Mouse (Mus musculus): ENCODE results near the gene Cd6. TPM values are rescaled to one million over a fixed set of nuclear protein-coding genes. Genes with fewer than 3 reads are reported as not detected.

Cd6 gene
- polyA plus RNA-seq, 1 experiment: 3.5 TPM

- no peak for DNase-seq
- peaks cover 5% of the 10 kb centered on the region; the same call in 1 of the 2 replicates for H3K4me1 ChIP-seq (ENCODE audit: control insufficient read depth, insufficient read depth, low read length)
- H3K4me3 ChIP-seq (replicated peaks; ENCODE audit: extremely low read depth, low read depth, low read length): no peak overlapping the region
- no peak for TF ChIP-seq POLR2A (IDR thresholded peaks at IDR 0.05; ENCODE audit: borderline replicate concordance, extremely low read depth, low read depth, low read length)
- TF ChIP-seq CTCF (IDR thresholded peaks at IDR 0.05; ENCODE audit: insufficient read depth, low read length): no peak
- 91% methylated on average over 13 of the region's 13 CpGs for WGBS
Observed at GRCm38 (mm10) chr19:10866351-10866750, 36.5 kb upstream of the Cd6 start.

DNA sequence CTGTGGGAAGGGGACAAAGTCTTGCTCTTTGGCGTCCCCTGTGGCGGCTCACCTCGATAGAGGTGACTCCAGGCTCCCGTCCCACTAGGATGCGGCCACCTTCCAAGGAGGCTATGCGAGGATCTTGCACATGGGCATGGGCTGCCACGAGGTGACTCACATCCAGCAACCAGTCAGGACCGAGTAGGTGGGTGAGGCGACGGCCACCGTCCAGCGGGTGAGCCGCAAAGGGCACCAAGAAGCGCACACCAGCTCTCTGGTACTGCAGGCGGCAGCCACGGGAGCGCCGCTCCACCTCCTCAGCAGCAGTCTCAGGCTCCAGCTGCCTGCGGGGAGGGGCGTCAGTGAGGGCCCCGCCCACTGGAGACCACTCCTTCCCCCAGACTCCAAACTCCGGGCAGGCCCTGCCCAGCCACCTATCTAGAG, 30.2 kb upstream of the Cd6 start:
- Histone ChIP-seq H3K4me3 (replicated peaks; ENCODE audit: extremely low read depth, low read depth, low read length) (no peak overlapping the region), H3K4me1 (ENCODE audit: control insufficient read depth, insufficient read depth, low read length) (no peaks in the 10 kb centered on the region)
- no peak for DNase-seq
- no peak for TF ChIP-seq CTCF (IDR thresholded peaks at IDR 0.05; ENCODE audit: insufficient read depth, low read length)
- WGBS: 63% methylated on average over 22 of the region's 22 CpGs

GRCm38 (mm10) chr19:10856520-10856919, 26.7 kb upstream of the Cd6 start:
- H3K4me1 ChIP-seq (ENCODE audit: control insufficient read depth, insufficient read depth, low read length): no peaks in the 10 kb centered on the region
- TF ChIP-seq CTCF (IDR thresholded peaks at IDR 0.05; ENCODE audit: insufficient read depth, low read length) (no peak), POLR2A (IDR thresholded peaks at IDR 0.05; ENCODE audit: borderline replicate concordance, extremely low read depth, low read depth, low read length) (no peak)
- no peak overlapping the region for H3K4me3 ChIP-seq (replicated peaks; ENCODE audit: extremely low read depth, low read depth, low read length)
- 39% methylated on average over 2 of the region's 2 CpGs for WGBS
- no peak for DNase-seq

GRCm38 (mm10) chr19:10855422-10855821, 25.6 kb upstream of the Cd6 start:
- no peaks in the 10 kb centered on the region for H3K4me1 ChIP-seq (ENCODE audit: control insufficient read depth, insufficient read depth, low read length)
- no peak for TF ChIP-seq POLR2A (IDR thresholded peaks at IDR 0.05; ENCODE audit: borderline replicate concordance, extremely low read depth, low read depth, low read length)
- no peak for TF ChIP-seq CTCF (IDR thresholded peaks at IDR 0.05; ENCODE audit: insufficient read depth, low read length)
- no peak overlapping the region for H3K4me3 ChIP-seq (replicated peaks; ENCODE audit: extremely low read depth, low read depth, low read length)
- 83% methylated on average over 3 of the region's 3 CpGs for WGBS
- DNase-seq: no peak

DNA sequence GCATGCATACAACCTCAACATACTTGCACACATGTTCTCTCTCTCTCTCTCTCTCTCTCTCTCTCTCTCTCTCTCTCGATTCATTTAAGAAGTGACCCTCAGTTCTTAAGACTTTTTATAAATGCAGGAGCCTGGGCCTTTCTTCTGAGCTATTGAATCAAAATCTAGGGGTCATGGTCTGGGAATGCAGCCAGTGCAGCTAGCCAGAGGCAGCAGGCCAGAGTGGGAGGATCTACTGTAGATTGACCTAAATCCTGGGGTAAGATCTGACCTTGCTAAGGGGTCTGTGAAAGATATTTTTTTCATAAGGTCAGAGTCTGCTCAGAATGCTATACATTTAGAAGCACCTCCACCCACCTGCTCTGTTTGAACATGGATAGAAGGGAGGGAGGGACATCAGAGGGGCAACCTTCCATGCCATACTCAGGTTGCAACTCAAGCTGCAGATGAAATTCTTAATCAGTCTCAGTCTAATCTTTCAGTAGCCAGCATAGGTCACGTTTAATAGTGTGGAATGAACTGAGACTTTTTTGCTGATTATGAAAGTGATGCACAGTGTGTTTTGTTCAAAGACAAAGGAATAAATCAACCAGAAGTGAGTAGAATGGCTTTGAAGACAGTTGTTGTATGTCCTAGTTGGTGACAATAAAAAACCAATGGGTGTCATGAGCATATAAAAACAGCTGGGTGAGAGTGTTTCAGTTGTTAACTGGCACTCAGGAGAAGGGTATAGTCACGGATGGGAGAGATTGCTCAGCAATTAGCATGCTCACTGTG, 17.6 kb upstream of the Cd6 start:
- TF ChIP-seq POLR2A (IDR thresholded peaks at IDR 0.05; ENCODE audit: borderline replicate concordance, extremely low read depth, low read depth, low read length) (no peak), CTCF (IDR thresholded peaks at IDR 0.05; ENCODE audit: insufficient read depth, low read length) (no peak)

DNA sequence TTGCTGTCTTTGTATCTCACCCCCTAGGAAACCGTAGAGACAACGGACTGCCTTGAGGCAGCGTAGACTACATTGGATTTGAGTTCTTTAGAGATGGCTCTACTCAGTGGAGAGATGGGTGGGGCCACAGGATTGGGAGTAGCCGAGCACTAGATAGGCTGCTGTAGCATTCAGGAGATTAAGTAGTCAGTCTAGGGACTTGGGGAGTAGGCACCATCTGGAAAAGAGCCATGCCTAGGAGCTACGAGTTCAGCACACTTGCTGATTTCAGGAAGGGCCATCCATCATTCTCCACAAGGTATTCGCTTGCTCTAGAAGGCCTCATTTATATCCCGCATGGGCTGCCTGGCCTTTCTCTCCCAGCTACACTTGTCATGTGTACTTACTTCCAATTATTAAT, 16.3 kb upstream of the Cd6 start:
- H3K4me1 ChIP-seq (ENCODE audit: control insufficient read depth, insufficient read depth, low read length): peaks cover 3% of the 10 kb centered on the region; the same call in 1 of the 2 replicates
- 73% methylated on average over 7 of the region's 7 CpGs for WGBS
- H3K4me3 ChIP-seq (replicated peaks; ENCODE audit: extremely low read depth, low read depth, low read length): no peak overlapping the region
- TF ChIP-seq POLR2A (IDR thresholded peaks at IDR 0.05; ENCODE audit: borderline replicate concordance, extremely low read depth, low read depth, low read length): no peak
- TF ChIP-seq CTCF (IDR thresholded peaks at IDR 0.05; ENCODE audit: insufficient read depth, low read length): no peak
- no peak for DNase-seq

More for the DNA sequence above, 17.6 kb upstream of the Cd6 start:
- WGBS: 48% methylated on average over 3 of the region's 3 CpGs
- H3K4me1 ChIP-seq (ENCODE audit: control insufficient read depth, insufficient read depth, low read length): peaks cover 3% of the 10 kb centered on the region; the same call in 1 of the 2 replicates
- H3K4me3 ChIP-seq (replicated peaks; ENCODE audit: extremely low read depth, low read depth, low read length): no peak overlapping the region
- no peak for DNase-seq

DNA sequence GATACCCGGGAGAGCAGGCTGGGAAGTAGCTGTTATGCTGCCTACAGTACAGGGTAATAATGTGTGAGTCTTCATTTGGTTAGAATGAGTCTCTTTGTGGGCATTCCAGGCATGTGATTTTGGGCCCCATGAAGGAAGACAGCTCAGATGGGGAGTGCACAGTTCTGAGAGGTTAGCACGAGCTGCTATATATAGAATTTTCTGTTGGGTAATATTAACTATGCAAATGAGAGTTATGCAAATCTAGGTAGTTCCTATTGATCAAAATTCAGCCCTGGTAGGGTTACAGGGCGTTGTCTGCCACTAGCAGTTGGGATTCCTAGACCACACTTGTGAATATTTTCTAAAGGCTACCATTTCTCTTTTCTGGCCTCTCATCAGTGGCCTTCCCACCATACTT, 15.6 kb upstream of the Cd6 start:
- no peak for TF ChIP-seq POLR2A (IDR thresholded peaks at IDR 0.05; ENCODE audit: borderline replicate concordance, extremely low read depth, low read depth, low read length)
- TF ChIP-seq CTCF (IDR thresholded peaks at IDR 0.05; ENCODE audit: insufficient read depth, low read length): no peak
- Histone ChIP-seq H3K4me3 (replicated peaks; ENCODE audit: extremely low read depth, low read depth, low read length) (no peak overlapping the region), H3K4me1 (ENCODE audit: control insufficient read depth, insufficient read depth, low read length) (peaks cover 3% of the 10 kb centered on the region; the same call in 1 of the 2 replicates)
- no peak for DNase-seq
- 82% methylated on average over 3 of the region's 3 CpGs for WGBS

- no peak overlapping the region for H3K4me3 ChIP-seq (replicated peaks; ENCODE audit: extremely low read depth, low read depth, low read length)
- DNase-seq: no peak
- TF ChIP-seq CTCF (IDR thresholded peaks at IDR 0.05; ENCODE audit: insufficient read depth, low read length) (no peak), POLR2A (IDR thresholded peaks at IDR 0.05; ENCODE audit: borderline replicate concordance, extremely low read depth, low read depth, low read length) (no peak)
- peaks cover 3% of the 10 kb centered on the region; the same call in 1 of the 2 replicates for H3K4me1 ChIP-seq (ENCODE audit: control insufficient read depth, insufficient read depth, low read length)
- WGBS: 89% methylated on average over 5 of the region's 5 CpGs
Observed at GRCm38 (mm10) chr19:10844206-10844605, 14.3 kb upstream of the Cd6 start.

DNA sequence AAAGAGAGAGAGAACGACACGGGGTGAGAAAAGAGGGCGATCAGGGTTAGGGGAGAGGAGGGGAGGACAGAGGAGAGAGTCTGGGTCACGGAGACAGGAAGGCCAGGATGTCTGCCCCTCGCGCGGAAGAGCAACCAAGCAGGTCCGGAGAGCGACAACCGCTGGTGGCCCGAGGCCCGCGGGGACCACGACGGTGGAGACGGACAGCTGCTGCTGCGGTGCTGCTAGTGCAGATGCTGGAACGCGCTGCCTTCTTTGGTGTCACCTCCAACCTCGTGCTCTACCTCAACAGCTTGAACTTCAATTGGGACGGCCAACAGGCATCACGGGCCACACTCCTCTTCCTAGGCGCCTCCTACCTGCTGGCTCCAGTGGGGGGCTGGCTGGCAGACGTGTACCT, 13.1 kb upstream of the Cd6 start:
- no peak for TF ChIP-seq POLR2A (IDR thresholded peaks at IDR 0.05; ENCODE audit: borderline replicate concordance, extremely low read depth, low read depth, low read length)
- TF ChIP-seq CTCF (IDR thresholded peaks at IDR 0.05; ENCODE audit: insufficient read depth, low read length): no peak
- DNase-seq: no peak
- Histone ChIP-seq H3K4me1 (ENCODE audit: control insufficient read depth, insufficient read depth, low read length) (peaks cover 3% of the 10 kb centered on the region; the same call in 1 of the 2 replicates), H3K4me3 (replicated peaks; ENCODE audit: extremely low read depth, low read depth, low read length) (peak overlapping the region; percentile 27)
- WGBS: 54% methylated on average over 24 of the region's 24 CpGs

Measured in lung, adult 2 months (tissue).